Mouse (Mus musculus) layer of hippocampus, postnatal 10 days (tissue): ENCODE measurements around the gene 1600012H06Rik. TPM values are rescaled to one million over a fixed set of nuclear protein-coding genes. Genes with fewer than 3 reads are reported as not detected.

Experiments used
- total RNA-seq, 2 experiments: library from RNA; stranded (reverse); gene quantifications; 2 replicates each; pipeline ENCODE4 v1.2.3; 2021

The 1600012H06Rik gene
- total RNA-seq, 2 experiments from 2014 or later: 19.7 to 21.6 TPM

Other genes starting within 250 kb of the 1600012H06Rik start
- 1 to 10 TPM; 4.1 to 4.2 TPM for gene Thbs2, start 248.9 kb upstream of the 1600012H06Rik start, total RNA-seq
- gene Wdr27, start within 50 bp of the 1600012H06Rik start, total RNA-seq: 1 to 10 TPM; 5.9 to 6.1 TPM
- gene Phf10, start 18.1 kb downstream of the 1600012H06Rik start, total RNA-seq: 10 to 100 TPM; 66.8 to 70.0 TPM
- 1 to 10 TPM; 6.1 to 7.7 TPM for gene 9030025P20Rik, start 35.3 kb downstream of the 1600012H06Rik start, total RNA-seq
- gene Gm3417, start 35.6 kb downstream of the 1600012H06Rik start, total RNA-seq: not detected
- gene Gm3435, start 67.0 kb downstream of the 1600012H06Rik start, total RNA-seq: 1 to 10 TPM; 5.0 to 5.2 TPM
- gene Ermard, start 98.0 kb downstream of the 1600012H06Rik start, total RNA-seq: 10 to 100 TPM; 46.4 to 56.9 TPM
- gene Tcte3, start 98.3 kb downstream of the 1600012H06Rik start, total RNA-seq: 1 to 10 TPM; 2.0 to 2.6 TPM
- 1 to 10 TPM; 6.0 to 7.5 TPM for gene Gm3448, start 98.4 kb downstream of the 1600012H06Rik start, total RNA-seq